Mouse (Mus musculus) limb, embryonic 10.5 days (tissue): Measurements from ENCODE around the gene Fkbp4. TPM values are rescaled to one million over a fixed set of nuclear protein-coding genes. Genes with fewer than 3 reads are reported as not detected.

ENCODE experiments used
- polyA plus RNA-seq: library from polyadenylated mRNA; unstranded; fragments of >200 nt; fragmentation: Nextera tagmentation; extraction: Ambion mirVana; gene quantifications from 2 replicates; pipeline ENCODE4 v1.2.1, GENCODE M21; 2016

The Fkbp4 gene
- polyA plus RNA-seq, 1 experiment from 2014 or later: 797 TPM

Other genes with a start within 250 kb of the Fkbp4 start
- 2.5 and 3.2 TPM in 2 replicates for gene Tead4, start 137.9 kb downstream of the Fkbp4 start, polyA plus RNA-seq
- gene Tulp3, start 82.8 kb downstream of the Fkbp4 start, polyA plus RNA-seq: 21.6 and 23.2 TPM in 2 replicates
- 193 and 197 TPM in 2 replicates for gene Rhno1, start 75.8 kb downstream of the Fkbp4 start, polyA plus RNA-seq
- 67.5 and 68.3 TPM in 2 replicates for gene Foxm1, start 75.7 kb downstream of the Fkbp4 start, polyA plus RNA-seq
- 0.41 and 0.61 TPM in 2 replicates for gene Tex52, start 63.2 kb downstream of the Fkbp4 start, polyA plus RNA-seq
- not detected in 2 replicates for gene Gm44596, start 63.2 kb downstream of the Fkbp4 start, polyA plus RNA-seq
- 2.3 and 2.5 TPM in 2 replicates for gene Nrip2, start 39.4 kb downstream of the Fkbp4 start, polyA plus RNA-seq
- 40.8 and 47.8 TPM in 2 replicates for gene Itfg2, start 13.7 kb downstream of the Fkbp4 start, polyA plus RNA-seq
- gene Pzp, start 88.0 kb upstream of the Fkbp4 start, polyA plus RNA-seq: 0.04 TPM in 1 of 2 replicates, not detected in the other
- gene A2ml1, start 142.9 kb upstream of the Fkbp4 start, polyA plus RNA-seq: 0.03 TPM in 1 of 2 replicates, not detected in the other
- not detected in 2 replicates for gene Klrb1a, start 184.9 kb upstream of the Fkbp4 start, polyA plus RNA-seq
- not detected in 2 replicates for gene Clec2h, start 223.7 kb upstream of the Fkbp4 start, polyA plus RNA-seq